Mouse (Mus musculus): ENCODE data around the gene Insrr.
A peak's percentile ranks its signal among the peaks of the same experiment; 100 is the strongest.
"Not testable (repeated sequence)": the region's sequence is repeated elsewhere in the genome, so short reads cannot be mapped to it uniquely, and the experiment has no call there.

Gene Insrr

DNA sequence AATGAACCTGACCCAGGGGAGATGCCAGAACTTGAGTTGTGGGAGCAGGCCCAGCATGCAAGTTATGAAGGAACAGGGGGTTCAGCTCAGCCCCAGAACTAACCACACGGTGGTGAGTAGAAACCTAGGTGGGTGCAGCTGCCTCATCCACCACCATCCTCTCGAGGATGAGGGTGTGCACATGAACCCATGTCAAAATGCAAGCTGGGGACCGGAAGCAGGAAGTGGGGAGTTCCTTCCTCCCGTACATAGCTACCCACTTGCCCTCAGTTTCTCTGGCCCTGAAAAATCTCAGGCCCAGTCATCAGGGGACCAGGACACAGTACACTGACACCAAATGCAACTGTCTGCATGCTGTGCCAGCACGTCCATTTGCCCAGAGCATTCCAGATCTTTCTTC is 50.9 kb downstream of the Insrr start:
- H3K36me3 ChIP-seq (ENCODE audit: insufficient read depth, low read length): no peaks in the 10 kb centered on the region
- TF ChIP-seq POU5F1 (IDR thresholded peaks at IDR 0.05; ENCODE audit: borderline replicate concordance, low read length): no peak
- no peak for TF ChIP-seq NANOG (IDR thresholded peaks at IDR 0.05; ENCODE audit: borderline replicate concordance, low read length)
- TF ChIP-seq CTCF (conservative IDR thresholded peaks at IDR 0.05; ENCODE audit: low read length): no peak
- no peak overlapping the region for H3K4me3 ChIP-seq (replicated peaks; ENCODE audit: low read length)
- H3K9me3 ChIP-seq (ENCODE audit: low read length): no peaks in the 10 kb centered on the region
- H3K27me3 ChIP-seq (ENCODE audit: insufficient read depth, low read length): peaks cover 40% of the 10 kb centered on the region
- H3K4me1 ChIP-seq (replicated peaks; ENCODE audit: low read depth, low read length): peaks cover 12% of the 10 kb centered on the region

GRCm38 (mm10) chr3:87849117-87849516 is 52.4 kb downstream of the Insrr start:
- no peaks in the 10 kb centered on the region for H3K9me3 ChIP-seq (ENCODE audit: low read length)
- H3K4me3 ChIP-seq (replicated peaks; ENCODE audit: low read length): no peak overlapping the region
- peaks cover 13% of the 10 kb centered on the region for H3K4me1 ChIP-seq (replicated peaks; ENCODE audit: low read depth, low read length)
- TF ChIP-seq POU5F1 (IDR thresholded peaks at IDR 0.05; ENCODE audit: borderline replicate concordance, low read length): no peak
- no peak for TF ChIP-seq CTCF (conservative IDR thresholded peaks at IDR 0.05; ENCODE audit: low read length)
- TF ChIP-seq NANOG (IDR thresholded peaks at IDR 0.05; ENCODE audit: borderline replicate concordance, low read length): no peak
- peaks cover 45% of the 10 kb centered on the region for H3K27me3 ChIP-seq (ENCODE audit: insufficient read depth, low read length)
- no peaks in the 10 kb centered on the region for H3K36me3 ChIP-seq (ENCODE audit: insufficient read depth, low read length)

- Histone ChIP-seq H3K36me3 (ENCODE audit: insufficient read depth, low read length) (peaks cover 39% of the 10 kb centered on the region), H3K27me3 (ENCODE audit: insufficient read depth, low read length) (peaks cover 12% of the 10 kb centered on the region; the same call in 1 of the 2 replicates), H3K4me3 (replicated peaks; ENCODE audit: low read length) (no peak overlapping the region), H3K4me1 (replicated peaks; ENCODE audit: low read depth, low read length) (peaks cover 30% of the 10 kb centered on the region), H3K9me3 (ENCODE audit: low read length) (no peaks in the 10 kb centered on the region)
- TF ChIP-seq CTCF (conservative IDR thresholded peaks at IDR 0.05; ENCODE audit: low read length) (no peak), POU5F1 (IDR thresholded peaks at IDR 0.05; ENCODE audit: borderline replicate concordance, low read length) (no peak), NANOG (IDR thresholded peaks at IDR 0.05; ENCODE audit: borderline replicate concordance, low read length) (no peak)
Observed at GRCm38 (mm10) chr3:87854795-87855568, 58.2 kb downstream of the Insrr start.

DNA sequence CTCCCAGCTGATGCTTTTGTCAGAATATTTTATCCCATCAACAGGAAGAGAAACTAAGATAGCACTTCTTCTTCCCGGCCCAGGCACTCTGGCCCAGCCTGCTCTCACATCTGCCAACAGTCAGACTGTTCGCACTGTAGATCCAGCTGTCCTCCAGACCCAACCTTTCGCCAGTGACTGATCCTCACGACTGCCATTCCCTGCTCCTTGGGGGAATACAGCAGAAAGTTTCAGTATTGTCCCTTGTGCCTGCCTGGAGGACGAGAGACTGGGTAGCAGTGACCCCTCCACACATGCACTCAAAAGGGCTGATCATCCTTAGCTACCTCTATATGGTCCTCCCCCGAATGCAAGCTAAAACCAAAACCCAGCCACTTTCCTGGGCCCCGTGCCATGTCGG is 59.2 kb downstream of the Insrr start:
- Histone ChIP-seq H3K4me1 (replicated peaks; ENCODE audit: low read depth, low read length) (peaks cover 39% of the 10 kb centered on the region), H3K36me3 (ENCODE audit: insufficient read depth, low read length) (peaks cover 49% of the 10 kb centered on the region), H3K27me3 (ENCODE audit: insufficient read depth, low read length) (peaks cover 5% of the 10 kb centered on the region; the same call in 1 of the 2 replicates), H3K4me3 (replicated peaks; ENCODE audit: low read length) (no peak overlapping the region), H3K9me3 (ENCODE audit: low read length) (no peaks in the 10 kb centered on the region)
- no peak for TF ChIP-seq CTCF (conservative IDR thresholded peaks at IDR 0.05; ENCODE audit: low read length)
- no peak for TF ChIP-seq NANOG (IDR thresholded peaks at IDR 0.05; ENCODE audit: borderline replicate concordance, low read length)
- TF ChIP-seq POU5F1 (IDR thresholded peaks at IDR 0.05; ENCODE audit: borderline replicate concordance, low read length): no peak

- Histone ChIP-seq H3K4me1 (replicated peaks; ENCODE audit: low read depth, low read length) (peaks cover 36% of the 10 kb centered on the region), H3K36me3 (ENCODE audit: insufficient read depth, low read length) (peaks cover 65% of the 10 kb centered on the region), H3K9me3 (ENCODE audit: low read length) (no peaks in the 10 kb centered on the region), H3K4me3 (replicated peaks; ENCODE audit: low read length) (no peak overlapping the region), H3K27me3 (ENCODE audit: insufficient read depth, low read length) (peaks cover 5% of the 10 kb centered on the region; the same call in 1 of the 2 replicates)
- no peak for TF ChIP-seq POU5F1 (IDR thresholded peaks at IDR 0.05; ENCODE audit: borderline replicate concordance, low read length)
- no peak for TF ChIP-seq NANOG (IDR thresholded peaks at IDR 0.05; ENCODE audit: borderline replicate concordance, low read length)
- TF ChIP-seq CTCF (conservative IDR thresholded peaks at IDR 0.05; ENCODE audit: low read length): no peak
Observed at GRCm38 (mm10) chr3:87857666-87858065, 60.9 kb downstream of the Insrr start.

GRCm38 (mm10) chr3:87859813-87860212 is 63.1 kb downstream of the Insrr start:
- H3K27me3 ChIP-seq (ENCODE audit: insufficient read depth, low read length): no peaks in the 10 kb centered on the region
- no peaks in the 10 kb centered on the region for H3K9me3 ChIP-seq (ENCODE audit: low read length)
- H3K36me3 ChIP-seq (ENCODE audit: insufficient read depth, low read length): peaks cover 83% of the 10 kb centered on the region
- H3K4me3 ChIP-seq (replicated peaks; ENCODE audit: low read length): no peak overlapping the region
- TF ChIP-seq POU5F1 (IDR thresholded peaks at IDR 0.05; ENCODE audit: borderline replicate concordance, low read length) (no peak), CTCF (conservative IDR thresholded peaks at IDR 0.05; ENCODE audit: low read length) (peak; percentile 94)
- H3K4me1 ChIP-seq (replicated peaks; ENCODE audit: low read depth, low read length): peaks cover 52% of the 10 kb centered on the region

GRCm38 (mm10) chr3:87864111-87864510 is 67.4 kb downstream of the Insrr start:
- not testable (repeated sequence) for H3K9me3 ChIP-seq (ENCODE audit: low read length); H3K4me3 ChIP-seq (replicated peaks; ENCODE audit: low read length); H3K27me3 ChIP-seq (ENCODE audit: insufficient read depth, low read length)
- Histone ChIP-seq H3K36me3 (ENCODE audit: insufficient read depth, low read length) (peaks cover 95% of the 10 kb centered on the region), H3K4me1 (replicated peaks; ENCODE audit: low read depth, low read length) (peaks cover 75% of the 10 kb centered on the region)

Measured in E14TG2a.4 (cell line).